Mouse (Mus musculus) heart, adult 2 months (tissue): ENCODE data around the gene Scgb1a1. TPM values are rescaled to one million over a fixed set of nuclear protein-coding genes. Genes with fewer than 3 reads are reported as not detected.

Experiments used
- DNase-seq, 2 experiments: peaks; one replicate each; pipeline ENCODE4 v3.0.0; 2021
- H3K27ac ChIP-seq: fragments of 200-600 bp; 2 replicates; pipeline ENCODE4 v1.8.1; 2022
- H3K27me3 ChIP-seq: fragments of 200-500 bp; 2 replicates; pipeline ENCODE4 v1.6.1; 2012; ENCODE audit warnings: mild to moderate bottlenecking, low read length, inconsistent platforms, mixed read lengths; ENCODE audit not compliant: control insufficient read depth, insufficient read depth
- H3K36me3 ChIP-seq: fragments of 200-500 bp; 2 replicates; pipeline ENCODE4 v1.6.1; 2012; ENCODE audit warnings: low read length, inconsistent platforms; ENCODE audit not compliant: control insufficient read depth, insufficient read depth
- H3K4me1 ChIP-seq: fragments of 200-500 bp; 2 replicates; pipeline ENCODE4 v1.6.1; 2011; ENCODE audit warnings: low read length; ENCODE audit not compliant: control insufficient read depth, insufficient read depth
- H3K4me3 ChIP-seq: fragments of 200-600 bp; 2 replicates; pipeline ENCODE4 v1.8.1; 2022
- H3K79me2 ChIP-seq: fragments of 200-500 bp; replicated peaks from 2 replicates; pipeline ENCODE4 v1.6.1; 2012; ENCODE audit warnings: mild to moderate bottlenecking, inconsistent platforms, low read length, moderate library complexity, mixed read lengths; ENCODE audit not compliant: control insufficient read depth, insufficient read depth
- H3K9ac ChIP-seq: fragments of 200-500 bp; 2 replicates; pipeline ENCODE4 v1.6.1; 2012; ENCODE audit warnings: low read depth, mild to moderate bottlenecking, control low read depth, inconsistent platforms, low read length, mixed read lengths
- CTCF ChIP-seq: fragments of 200-600 bp; IDR thresholded peaks from 2 replicates; pipeline ENCODE4 v1.8.1; 2022; ENCODE audit warnings: antibody characterized with exemption, mild to moderate bottlenecking, moderate library complexity
- EP300 ChIP-seq: fragments of 200-500 bp; IDR thresholded peaks from 2 replicates; pipeline ENCODE4 v1.6.1; 2011; ENCODE audit warnings: low read depth, low read length, control low read depth; ENCODE audit not compliant: insufficient read depth
- POLR2A ChIP-seq: fragments of 200-500 bp; IDR thresholded peaks from 2 replicates; pipeline ENCODE4 v1.6.1; 2011; ENCODE audit warnings: mild to moderate bottlenecking, low read depth, low read length, control low read depth; ENCODE audit not compliant: insufficient read depth
- WGBS: fragments of 180-500 bp; shearing (Covaris S2); methylation state at CpG from one replicate; pipeline ENCODE4 v1.1.7; 2018; 5-methylcytosine and 5-hydroxymethylcytosine counted together
- intact Hi-C: fragments of 180-260 bp; cut with DNase I; formaldehyde crosslinking; loops from one replicate; pipeline ENCODE4 v1.15.1; 2025
- polyA plus RNA-seq: library from polyadenylated mRNA; depleted of rRNA; stranded (reverse); fragments of >200 nt; gene quantifications from 2 replicates; pipeline ENCODE4 v1.2.3, GENCODE M21; 2012
- total RNA-seq, 2 experiments: library from RNA; stranded (reverse); gene quantifications; 2 replicates each; pipeline ENCODE4 v1.2.3; 2021

The Scgb1a1 gene
- total and polyA plus RNA-seq, 3 experiments = 0.73 to 2,957 TPM; not detected in 1

GRCm38 (mm10) chr19:9122390-9122789 is 34.6 kb upstream of the Scgb1a1 start:
- no peaks in the 10 kb centered on the region for H3K4me1 ChIP-seq
- intact Hi-C loops = no loop called here
- WGBS = 86% methylated on average over 1 of the region's 1 CpGs
- H3K4me3 ChIP-seq = no peak overlapping the region
- no peaks in the 10 kb centered on the region for H3K79me2 ChIP-seq
- TF ChIP-seq CTCF (no peak), POLR2A (no peak), EP300 (no peak)
- H3K9ac ChIP-seq = no peak overlapping the region
- no peaks in the 10 kb centered on the region for H3K27me3 ChIP-seq
- no peaks in the 10 kb centered on the region; the same call in 1 of the 2 replicates for H3K36me3 ChIP-seq
- DNase-seq = no peak
- no peak overlapping the region for H3K27ac ChIP-seq

- Histone ChIP-seq H3K36me3 (no peaks in the 10 kb centered on the region; the same call in 1 of the 2 replicates), H3K4me1 (no peaks in the 10 kb centered on the region), H3K27me3 (no peaks in the 10 kb centered on the region), H3K27ac (no peak overlapping the region), H3K79me2 (no peaks in the 10 kb centered on the region), H3K4me3 (no peak overlapping the region), H3K9ac (no peak overlapping the region)
- TF ChIP-seq EP300 (no peak), CTCF (no peak), POLR2A (no peak)
- intact Hi-C loops = no loop called here
- 90% methylated on average over 3 of the region's 3 CpGs for WGBS
- no peak for DNase-seq
These were observed 32.1 kb upstream of the Scgb1a1 start for GRCm38 (mm10) chr19:9119655-9120425.

- H3K9ac ChIP-seq = no peak overlapping the region
- peak overlapping the region; percentile 64 for H3K27ac ChIP-seq
- H3K4me1 ChIP-seq = no peaks in the 10 kb centered on the region
These were observed 29.5 kb upstream of the Scgb1a1 start for GRCm38 (mm10) chr19:9117275-9117674.

GRCm38 (mm10) chr19:9116268-9116667 is 28.5 kb upstream of the Scgb1a1 start:
- no peak overlapping the region for H3K27ac ChIP-seq
- intact Hi-C loops = no loop called here
- no peaks in the 10 kb centered on the region for H3K79me2 ChIP-seq
- no peak overlapping the region for H3K4me3 ChIP-seq
- DNase-seq = no peak
- H3K27me3 ChIP-seq = no peaks in the 10 kb centered on the region
- no peaks in the 10 kb centered on the region for H3K4me1 ChIP-seq
- TF ChIP-seq POLR2A = no peak
- no peak for TF ChIP-seq EP300
- TF ChIP-seq CTCF = no peak
- 71% methylated on average over 4 of the region's 4 CpGs for WGBS
- no peaks in the 10 kb centered on the region; the same call in 1 of the 2 replicates for H3K36me3 ChIP-seq
- H3K9ac ChIP-seq = no peak overlapping the region

More at GRCm38 (mm10) chr19:9117275-9117674, 29.5 kb upstream of the Scgb1a1 start:
- TF ChIP-seq POLR2A = no peak
- peak; percentile 23; the same call in 1 of the 2 replicates for TF ChIP-seq CTCF
- 61% methylated on average over 5 of the region's 5 CpGs for WGBS
- peak in 1 of 2 experiments; percentile 30 for DNase-seq
- no peaks in the 10 kb centered on the region for H3K27me3 ChIP-seq
- no peak overlapping the region for H3K4me3 ChIP-seq
- intact Hi-C loops = no loop called here
- H3K36me3 ChIP-seq = no peaks in the 10 kb centered on the region; the same call in 1 of the 2 replicates
- H3K79me2 ChIP-seq = no peaks in the 10 kb centered on the region

GRCm38 (mm10) chr19:9112043-9112442 is 24.3 kb upstream of the Scgb1a1 start:
- no peak overlapping the region for H3K27ac ChIP-seq
- no peak overlapping the region for H3K9ac ChIP-seq
- intact Hi-C loops = no loop called here
- H3K79me2 ChIP-seq = no peaks in the 10 kb centered on the region
- no peaks in the 10 kb centered on the region for H3K27me3 ChIP-seq
- no peaks in the 10 kb centered on the region for H3K4me1 ChIP-seq
- no peaks in the 10 kb centered on the region for H3K36me3 ChIP-seq
- 49% methylated on average over 8 of the region's 8 CpGs for WGBS
- DNase-seq = no peak
- TF ChIP-seq CTCF = no peak
- TF ChIP-seq POLR2A = no peak
- no peak overlapping the region for H3K4me3 ChIP-seq

- Histone ChIP-seq H3K79me2 (no peaks in the 10 kb centered on the region), H3K4me1 (peaks cover 8% of the 10 kb centered on the region), H3K27me3 (no peaks in the 10 kb centered on the region), H3K4me3 (no peak overlapping the region), H3K27ac (no peak overlapping the region), H3K9ac (no peak overlapping the region), H3K36me3 (no peaks in the 10 kb centered on the region)
- DNase-seq = peak; percentile 35 to 37
- TF ChIP-seq EP300 (no peak), CTCF (peak; percentile 91)
- intact Hi-C loops = loop anchor here (1.0 to 2.0 kb wide), 4 partner anchors 28 to 266 kb away; no protein-coding TSS in a partner anchor
- 50% methylated on average over 4 of the region's 4 CpGs for WGBS
These were observed 22.6 kb upstream of the Scgb1a1 start for GRCm38 (mm10) chr19:9110182-9110869.
